Mouse (Mus musculus) olfactory bulb, adult 2 months (tissue): ENCODE measurements around the gene Thada.

Experiments
- CTCF ChIP-seq: fragments of 200-500 bp; IDR thresholded peaks from 2 replicates; pipeline ENCODE4 v1.5.1; 2012; ENCODE audit warnings: low read depth, mild to moderate bottlenecking, low read length, moderate library complexity; ENCODE audit not compliant: insufficient read depth
- POLR2A ChIP-seq: fragments of 200-500 bp; IDR thresholded peaks from 2 replicates; pipeline ENCODE4 v1.6.1; 2012; ENCODE audit warnings: mild to moderate bottlenecking, low read depth, low read length, moderate library complexity; ENCODE audit not compliant: insufficient read depth

- TF ChIP-seq CTCF = no peak
- no peak for TF ChIP-seq POLR2A
Observed at GRCm38 (mm10) chr17:84431991-84432390, 34.0 kb downstream of the Thada start.
